ENCODE assay signal across 25 mouse cellular contexts in the genomic region with DNA sequence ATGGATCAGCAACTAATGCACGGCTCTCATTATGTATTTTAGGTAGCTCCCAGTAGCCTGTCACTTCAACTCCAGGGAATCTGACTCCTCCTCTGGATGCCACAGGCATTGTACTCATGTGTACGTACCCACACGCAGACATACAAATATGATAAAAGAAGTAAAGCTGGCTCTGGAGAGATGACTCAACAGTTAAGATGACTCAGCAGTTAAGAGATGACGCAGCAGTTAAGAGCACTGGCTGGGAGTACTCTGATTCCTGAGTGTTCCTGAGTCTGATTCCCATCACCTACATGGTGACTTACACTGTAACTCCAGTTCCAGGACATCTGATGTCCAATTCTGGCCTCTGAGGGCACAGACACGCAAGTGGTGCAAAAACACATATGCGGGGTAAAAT. TPM values are rescaled to one million over a fixed set of nuclear protein-coding genes. Genes with fewer than 3 reads are reported as not detected.
A peak's percentile ranks its signal among the peaks of the same experiment; 100 is the strongest.
DNase-seq lines count a peak whose midpoint lies in the region; ATAC-seq and TF ChIP-seq lines count a peak whose summit lies in the region.
"Had no signal": no experiment of that assay in that cellular context is flagged by ENCODE, and none has a peak within 500 bp of the region (broad histone marks: within the 10 kb centered on the region; RNA-seq: fewer than 3 reads in every experiment).

No protein-coding gene starts in this region.

- no peaks in the 10 kb centered on the region for H3K36me3 ChIP-seq in CH12.LX (replicated peaks in 1 of 2; ENCODE audit: control insufficient read depth in 1 of 2, insufficient read depth in 1 of 2, low read length in 1 of 2)
- H3K36me3 ChIP-seq in liver, embryonic 11.5 days (ENCODE audit: control insufficient read depth, insufficient read depth, low read length): no peaks in the 10 kb centered on the region
- H3K36me3 ChIP-seq: embryonic facial prominence, embryonic 15.5 days; forebrain, embryonic 10.5 days; heart, embryonic 13.5 days; hindbrain, embryonic 12.5 days had no signal

- intact Hi-C loops in gastrocnemius, adult 2 months (cut with DNase I): no loop called here

- ATAC-seq in frontal cortex, adult (ENCODE audit: low TSS enrichment): peak; percentile 64
- no peak for ATAC-seq in liver, embryonic 11.5 days (replicated peaks; ENCODE audit: low FRiP score)
- ATAC-seq: CD4-positive, CD25-positive, alpha-beta regulatory T cell, adult 4 months; forebrain, embryonic 14.5 days; hindbrain, postnatal 0 days; Patski had no signal

- DNase-seq in frontal cortex, postnatal 36 days (ENCODE audit: low spot score in 2 of 2): no peak
- DNase-seq in 3T3-L1 (ENCODE audit: low read depth, low spot score) (peak; percentile 39), CH12.LX (ENCODE audit: extremely low read depth) (peak; percentile 12), NIH3T3 (ENCODE audit: low read depth) (peak; percentile 20)
- no peak for DNase-seq in gastrocnemius, adult 2 months
- no peak for DNase-seq in gastrocnemius, postnatal 4 days (ENCODE audit: low spot score in 2 of 2)
- DNase-seq in liver, embryonic 11.5 days (ENCODE audit: low spot score): no peak
- DNase-seq: adrenal gland, adult 8-10 months; cerebellum, adult 2 months; cerebellum, postnatal 14 days; embryo, embryonic 11 days; gastrocnemius, postnatal 14 days; heart, postnatal 4 days; kidney, adult 11 months; kidney, adult 9 months had no signal

- no peaks in the 10 kb centered on the region for H3K27me3 ChIP-seq in CH12.LX (replicated peaks)
- H3K27me3 ChIP-seq in liver, embryonic 11.5 days (replicated peaks; ENCODE audit: control insufficient read depth, insufficient read depth, low read length): no peaks in the 10 kb centered on the region
- H3K27me3 ChIP-seq: embryonic facial prominence, embryonic 15.5 days; heart, embryonic 13.5 days; hindbrain, embryonic 12.5 days had no signal

- TF ChIP-seq RAD21 in CH12.LX (IDR thresholded peaks at IDR 0.05; ENCODE audit: low read depth, low read length): no peak

- H3K4me3 ChIP-seq in CH12.LX (replicated peaks in 1 of 3; ENCODE audit: low read depth in 2 of 3, low read length in 2 of 3, poor library complexity in 1 of 3): no peak overlapping the region
- no peak overlapping the region for H3K4me3 ChIP-seq in gastrocnemius, adult 2 months
- H3K4me3 ChIP-seq in liver, embryonic 11.5 days (ENCODE audit: low read depth, low read length): no peak overlapping the region
- H3K4me3 ChIP-seq: embryonic facial prominence, embryonic 15.5 days; erythroblast, embryonic 14.5 days; forebrain, embryonic 10.5 days; heart, embryonic 13.5 days; hindbrain, embryonic 12.5 days had no signal

- no peak for TF ChIP-seq CTCF in CH12.LX (conservative IDR thresholded peaks at IDR 0.05 in 1 of 2, IDR thresholded peaks at IDR 0.05 in 1 of 2; ENCODE audit: low read depth in 2 of 2, low read length in 2 of 2)
- TF ChIP-seq CTCF in gastrocnemius, adult 2 months (IDR thresholded peaks at IDR 0.05): no peak

- no peak overlapping the region for H3K9ac ChIP-seq in CH12.LX (ENCODE audit: insufficient read depth, low read depth)
- no peak overlapping the region for H3K9ac ChIP-seq in liver, embryonic 11.5 days (ENCODE audit: low read depth, low read length)
- H3K9ac ChIP-seq: embryonic facial prominence, embryonic 15.5 days; heart, embryonic 13.5 days; hindbrain, embryonic 12.5 days had no signal

- 80% methylated on average over 6 of the region's 6 CpGs for WGBS in liver, embryonic 11.5 days

- TF ChIP-seq EP300 in CH12.LX (IDR thresholded peaks at IDR 0.05; ENCODE audit: low read length): 0 out of 2 replicates have a peak, but pooled peaks have one; percentile 44

- H3K4me2 ChIP-seq in CH12.LX (ENCODE audit: insufficient read depth, low read depth, poor library complexity, severe bottlenecking): no peak overlapping the region
- no peak overlapping the region for H3K4me2 ChIP-seq in liver, embryonic 11.5 days
- H3K4me2 ChIP-seq: embryonic facial prominence, embryonic 15.5 days; heart, embryonic 13.5 days; hindbrain, embryonic 12.5 days had no signal

- no peaks in the 10 kb centered on the region for H3K79me2 ChIP-seq in CH12.LX (replicated peaks; ENCODE audit: control insufficient read depth, extremely low read depth, insufficient read depth, poor library complexity, severe bottlenecking)

- dilution Hi-C loops in CH12.LX (cut with MboI; ENCODE audit: extremely low pct_ligation_motif_present, extremely low pct_unique_long_range_greater_than_20kb, low sequenced_read_pairs): no loop called here

- peaks cover 2 to 4% of the 10 kb centered on the region in 2 experiments; a peak in 1 of 4 replicates for H3K4me1 ChIP-seq in CH12.LX (ENCODE audit: control insufficient read depth in 1 of 2, insufficient read depth in 2 of 2)
- no peaks in the 10 kb centered on the region for H3K4me1 ChIP-seq in liver, embryonic 11.5 days (replicated peaks; ENCODE audit: control insufficient read depth, insufficient read depth, low read length)
- H3K4me1 ChIP-seq: embryonic facial prominence, embryonic 15.5 days; heart, embryonic 13.5 days had no signal

- H3K27ac ChIP-seq in CH12.LX (ENCODE audit: insufficient read depth, low read depth): no peak overlapping the region
- H3K27ac ChIP-seq in gastrocnemius, adult 2 months: no peak overlapping the region
- no peak overlapping the region for H3K27ac ChIP-seq in liver, embryonic 11.5 days (ENCODE audit: low read depth, low read length)
- H3K27ac ChIP-seq: embryonic facial prominence, embryonic 15.5 days; forebrain, embryonic 10.5 days; heart, embryonic 13.5 days; hindbrain, embryonic 12.5 days; hindbrain, postnatal 0 days had no signal

- H3K9me3 ChIP-seq in CH12.LX (replicated peaks; ENCODE audit: low read length): no peaks in the 10 kb centered on the region
- no peaks in the 10 kb centered on the region for H3K9me3 ChIP-seq in liver, embryonic 11.5 days (ENCODE audit: control insufficient read depth, low read length)
- H3K9me3 ChIP-seq: embryonic facial prominence, embryonic 15.5 days; forebrain, embryonic 10.5 days; hindbrain, embryonic 12.5 days had no signal

- in situ Hi-C loops in CH12.LX (cut with MboI; ENCODE audit: low pct_ligation_motif_present, low pct_unique_long_range_greater_than_20kb, low sequenced_read_pairs): loop anchor here (25.0 kb wide), 1 partner anchor 119 kb away; the partner anchor contains the start of gene Serpina10

- no peak for TF ChIP-seq POLR2A in CH12.LX (IDR thresholded peaks at IDR 0.05; ENCODE audit: low read depth, low read length)

TF ChIP-seq in CH12.LX, 34 proteins besides CTCF, POLR2A, EP300 and RAD21:
- no peak for TF ChIP-seq UBTF (IDR thresholded peaks at IDR 0.05; ENCODE audit: low read depth, low read length)
- peak; percentile 94 for TF ChIP-seq MAFK (IDR thresholded peaks at IDR 0.05; ENCODE audit: insufficient replicate concordance, low read length)

RNA-seq across cellular contexts. Expression of gene Ppp4r4, which starts 13.4 kb away (rescaled TPM):
- total RNA-seq in CH12.LX (2012; rRNA removed) (0.34 and 0.38 TPM in 2 replicates), CH12.LX (2014; rRNA removed) (0.54 and 0.68 TPM in 2 replicates)
- 0.42 and 1.7 TPM in 2 replicates for polyA plus RNA-seq in CH12.LX (2012; ENCODE audit: insufficient read length, low read depth)
- total RNA-seq in gastrocnemius, adult 2 months (2021): under 1 TPM; 0.25 to 0.31 TPM
- under 1 TPM; 0.70 to 0.88 TPM for total RNA-seq in gastrocnemius, postnatal 4 days (2021)
- polyA plus RNA-seq in liver, embryonic 11.5 days (2014; fragmentation: Nextera tagmentation; extraction: Ambion mirVana): 3.2 and 3.3 TPM in 2 replicates
- polyA plus RNA-seq: erythroblast, embryonic 14.5 days had no signal

Comparison
In these comparisons a context has a peak if more than half of its experiments do, and no peak if none do; other contexts are left out.
1. DNase-seq: peak in 3T3-L1 (single experiment), CH12.LX (single experiment) and NIH3T3 (single experiment); none in frontal cortex, postnatal 36 days (0 of 2), gastrocnemius, adult 2 months (single experiment), gastrocnemius, postnatal 4 days (0 of 2) and liver, embryonic 11.5 days (single experiment).